Mouse (Mus musculus): ENCODE results near the gene Fam57a. TPM values are rescaled to one million over a fixed set of nuclear protein-coding genes. Genes with fewer than 3 reads are reported as not detected.
A peak's percentile ranks its signal among the peaks of the same experiment; 100 is the strongest.

Fam57a gene
- 1 to 10 TPM; 5.5 to 6.5 TPM for total RNA-seq (2021)
- long read RNA-seq, experiment 1, transcript Fam57a-201 (5 exons, 2,130 nt): major isoform, 13 of 15 reads
- long read RNA-seq, experiment 1, partial matches to known transcripts: 0 of 15 reads
- long read RNA-seq, experiment 1, other reads (novel, unspliced or antisense): 1 of 15 reads
- long read RNA-seq, experiment 2, transcript Fam57a-201 (5 exons, 2,130 nt): major isoform, 7 of 9 reads
- long read RNA-seq, experiment 2, partial matches to known transcripts: 0 of 9 reads
- long read RNA-seq, experiment 2, other reads (novel, unspliced or antisense): 2 of 9 reads

DNA sequence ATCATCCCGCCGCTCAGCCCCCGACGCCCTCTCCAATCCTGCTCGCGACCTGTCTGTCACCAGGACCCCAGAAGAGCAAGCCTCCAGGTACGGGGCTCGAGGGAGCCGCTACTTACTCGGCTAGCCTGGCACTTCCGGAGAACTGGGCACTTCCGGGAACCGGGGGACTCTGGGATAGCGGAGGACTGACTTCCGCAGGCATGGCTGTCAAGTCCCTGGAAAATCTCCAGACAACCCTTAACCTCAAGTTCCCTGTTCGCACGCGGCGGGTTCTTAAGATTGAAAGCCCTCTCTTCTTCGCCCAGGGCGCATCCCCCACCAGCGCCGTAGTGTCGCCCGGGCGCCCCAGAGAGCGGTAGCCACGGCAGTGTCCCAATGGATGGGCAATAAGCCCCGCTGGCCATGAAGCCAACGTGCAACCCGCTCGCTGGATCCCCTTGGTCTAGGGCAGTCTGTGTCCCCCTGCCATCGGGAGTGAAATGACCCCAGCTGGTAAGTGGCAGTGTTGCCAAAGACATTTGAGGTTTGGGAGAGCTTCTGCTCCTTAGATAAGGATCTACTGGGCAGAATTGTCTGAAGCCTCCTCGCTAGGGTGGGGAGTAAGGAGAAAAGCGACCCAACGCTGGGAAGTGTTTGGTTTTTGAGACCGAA, at the start of gene Fam57a, which contains the start of gene Vps53:
Gene Fam57a (plus strand): TSS at position 177 of the 651 bp plus-strand sequence.
Gene Vps53 (minus strand): TSS at position 153 of the 651 bp plus-strand sequence.
- DNase-seq: peak; percentile 80

DNA sequence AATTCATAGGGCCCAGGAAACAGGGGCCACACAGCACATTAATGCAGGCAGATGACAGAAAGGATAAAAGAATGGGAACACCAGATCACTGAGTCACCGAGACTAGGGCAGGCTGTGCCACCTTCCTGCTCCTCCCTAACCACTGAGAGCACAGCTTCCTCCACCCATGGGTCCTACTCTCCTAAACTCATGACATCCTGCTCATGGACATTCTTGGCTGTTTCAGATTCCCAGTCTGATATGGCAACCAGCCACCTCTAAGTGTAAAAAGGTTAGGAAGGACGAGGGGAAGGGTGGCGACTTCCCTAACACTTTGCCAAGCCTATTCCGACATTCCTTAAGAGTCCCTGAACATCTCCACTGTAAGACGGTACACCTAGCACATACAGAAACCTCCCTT, 48.6 kb upstream of the Fam57a start:
- DNase-seq: no peak

DNA sequence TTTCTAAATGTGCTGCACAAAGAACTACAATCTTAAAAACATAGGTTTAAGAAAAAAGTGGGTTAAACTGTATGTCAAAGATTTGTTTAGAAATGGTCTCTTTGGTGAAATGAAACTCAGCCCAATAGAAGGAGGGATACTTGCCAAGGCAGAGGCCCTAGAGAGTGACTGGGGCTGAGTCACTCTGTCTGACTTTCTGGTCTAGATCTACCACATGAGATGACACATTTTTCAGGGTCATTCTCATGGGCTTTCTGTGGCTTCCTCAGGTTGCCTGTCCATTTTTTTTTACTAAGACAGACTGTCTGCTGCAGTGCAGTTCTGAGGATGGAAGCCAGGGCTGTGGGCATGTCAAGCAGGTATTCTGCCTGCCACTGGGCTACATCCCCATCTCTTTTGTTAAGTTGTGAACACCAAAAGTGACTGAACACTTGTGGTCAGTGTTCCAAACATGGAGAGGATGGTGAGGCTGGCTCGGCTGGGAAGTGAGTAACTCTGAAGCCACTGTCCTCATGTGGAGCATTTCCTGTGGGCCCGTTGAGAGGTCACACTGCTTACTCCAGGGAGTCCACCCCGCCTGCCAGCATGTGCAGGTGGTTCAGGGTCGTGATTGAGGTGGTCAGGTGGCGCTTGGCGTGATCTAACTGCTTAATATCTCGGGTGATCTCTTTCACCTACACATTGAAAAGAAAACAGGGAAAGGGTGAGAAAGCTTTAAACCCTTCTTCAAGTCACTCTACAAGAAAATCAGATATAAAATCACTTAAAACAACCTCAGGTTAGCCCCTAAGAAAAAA, 43.6 kb upstream of the Fam57a start:
- no peak for DNase-seq

DNA sequence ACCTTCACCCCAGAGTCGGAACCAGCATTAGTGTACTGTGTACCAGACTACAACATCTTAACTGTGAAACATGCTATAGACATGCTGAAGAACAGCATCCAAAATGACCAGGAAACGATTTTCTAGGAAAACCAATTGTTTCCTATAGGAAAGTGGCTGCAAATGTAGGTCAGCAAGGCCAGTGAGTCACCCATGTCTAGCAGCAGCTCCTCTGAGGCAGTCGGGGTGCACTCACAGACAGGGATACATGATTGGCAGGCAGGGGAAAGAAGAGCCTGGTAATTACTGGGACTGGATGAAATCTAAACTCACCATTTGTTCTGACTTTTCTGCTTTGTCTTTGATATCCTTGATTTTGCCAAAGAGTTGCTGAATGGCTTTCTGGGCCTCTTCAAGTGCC, 41.5 kb upstream of the Fam57a start:
- no peak for DNase-seq

DNA sequence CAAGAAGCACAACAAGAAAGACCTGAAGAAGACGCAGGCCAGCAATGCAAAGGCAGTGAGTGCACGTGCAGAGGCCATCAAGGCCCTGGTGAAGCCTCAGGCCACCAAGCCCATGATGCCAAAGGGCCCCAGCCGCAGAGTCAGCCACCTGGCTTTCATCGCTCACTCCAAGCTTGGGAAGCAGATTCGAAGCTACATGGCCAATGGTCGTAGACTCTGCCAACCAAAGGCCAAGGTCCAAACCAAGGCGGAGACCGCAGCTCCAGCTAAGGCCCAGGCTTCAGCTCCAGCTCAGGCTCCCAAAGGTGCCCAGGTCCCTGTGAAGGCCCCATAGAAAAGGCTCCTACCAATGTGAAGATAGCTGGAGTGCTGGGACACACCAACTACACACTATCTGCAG, 35.1 kb upstream of the Fam57a start:
- DNase-seq: no peak

- no peak for DNase-seq
Observed at GRCm38 (mm10) chr11:76145169-76145568, 34.3 kb upstream of the Fam57a start.

DNA sequence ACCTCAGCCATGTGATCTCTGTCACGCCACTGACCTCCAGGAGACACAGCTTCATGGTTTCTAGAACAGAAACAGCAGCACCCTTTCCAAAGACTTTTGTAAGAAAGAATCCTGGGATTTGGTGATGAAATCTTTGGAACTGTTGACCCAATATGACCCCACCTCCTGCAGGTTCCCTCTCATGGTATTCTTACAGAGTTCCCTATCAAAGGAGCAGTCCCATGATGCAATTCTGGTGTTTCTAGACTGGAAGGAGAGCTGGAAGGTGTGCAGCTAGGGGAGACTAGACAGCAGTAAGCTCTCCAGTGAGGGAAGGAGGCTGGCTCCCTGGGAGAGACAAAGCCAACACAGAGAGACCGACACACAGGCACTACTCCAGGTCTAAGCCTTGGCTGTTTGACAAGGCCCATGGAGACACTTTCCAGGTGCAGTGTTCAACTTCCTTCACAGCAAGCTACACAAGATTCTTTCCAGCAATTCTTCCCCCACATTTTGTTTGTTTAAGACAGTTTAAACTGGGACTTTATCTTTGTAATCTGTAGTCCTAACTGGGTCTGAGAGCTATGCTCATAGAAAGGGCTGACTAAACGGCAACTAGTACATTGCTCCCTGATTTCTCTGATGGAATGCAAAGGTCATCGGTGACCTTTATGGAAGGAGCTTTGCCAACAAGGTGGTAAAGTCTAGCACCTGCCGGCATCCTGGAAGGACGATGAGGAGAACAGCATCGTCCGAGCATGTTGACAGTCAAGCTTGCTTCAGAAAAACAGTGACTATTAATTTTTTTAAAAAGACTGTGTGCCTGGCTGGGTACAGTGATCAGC, 33.1 kb upstream of the Fam57a start:
- DNase-seq: no peak

DNA sequence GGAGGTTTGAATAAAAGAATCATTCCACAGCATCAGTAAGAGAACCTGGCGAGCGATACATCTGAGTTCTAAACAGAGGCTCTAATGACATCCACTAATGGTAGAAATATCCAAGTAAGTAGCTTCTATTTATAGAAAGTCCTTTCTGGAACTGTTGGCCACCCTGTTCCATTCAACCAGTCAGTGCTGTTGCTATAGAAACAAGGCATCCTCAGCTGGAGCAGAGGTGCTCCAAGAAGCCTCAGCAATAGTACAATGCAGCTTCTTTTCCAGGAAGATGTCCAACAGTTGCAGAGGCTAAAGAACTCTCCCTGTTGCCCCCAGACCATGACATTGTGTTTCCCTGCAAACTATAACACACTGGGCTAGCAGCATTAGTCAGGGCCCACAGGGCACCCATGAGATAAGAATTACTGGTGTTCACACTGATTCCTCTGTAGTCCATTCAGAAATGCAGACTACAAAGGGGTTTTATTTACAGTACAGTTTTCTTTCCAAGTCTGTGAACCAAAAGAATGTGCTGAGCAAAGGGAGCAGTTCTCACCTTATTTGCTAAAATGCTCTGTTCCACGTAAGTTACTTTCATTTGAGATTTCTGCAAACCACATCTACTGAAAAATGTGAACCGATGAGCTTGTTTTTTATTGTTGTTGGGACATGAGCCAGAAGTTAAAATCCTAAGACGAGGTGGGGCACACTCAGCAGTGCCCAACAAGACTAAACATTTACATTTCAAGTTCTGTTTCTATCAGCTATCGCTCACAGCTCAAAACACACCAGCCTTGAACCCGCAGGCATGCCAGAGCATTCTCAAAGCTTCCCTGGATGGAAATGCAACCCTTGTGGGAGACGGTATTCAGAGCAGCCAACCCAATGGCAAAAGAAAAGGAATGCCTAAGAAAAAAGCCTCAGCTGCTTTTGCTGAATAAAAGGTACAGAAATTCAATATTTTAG, 31.1 kb upstream of the Fam57a start:
- DNase-seq: no peak

DNA sequence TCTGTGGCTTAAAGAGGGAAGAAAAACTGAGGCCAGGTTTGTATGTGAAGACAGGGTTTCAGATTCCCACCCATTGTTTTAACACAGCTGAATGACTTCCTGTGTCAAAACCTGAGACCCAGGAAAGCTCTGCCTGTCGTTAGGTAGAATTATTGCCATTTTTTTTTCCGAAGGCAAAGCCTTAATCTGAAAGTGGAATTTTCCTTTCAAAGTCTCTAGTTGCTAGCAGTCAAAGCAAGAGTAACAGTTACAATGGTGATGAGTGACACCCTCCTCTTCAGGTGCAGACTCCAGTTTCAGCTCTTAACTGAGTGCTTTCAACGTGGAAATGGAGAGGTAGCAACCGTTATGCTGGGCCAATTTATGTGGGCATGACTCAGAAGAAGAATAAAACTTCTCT, 28.5 kb upstream of the Fam57a start:
- no peak for DNase-seq

- no peak for DNase-seq
Observed at GRCm38 (mm10) chr11:76153236-76153951, 26.1 kb upstream of the Fam57a start.

DNA sequence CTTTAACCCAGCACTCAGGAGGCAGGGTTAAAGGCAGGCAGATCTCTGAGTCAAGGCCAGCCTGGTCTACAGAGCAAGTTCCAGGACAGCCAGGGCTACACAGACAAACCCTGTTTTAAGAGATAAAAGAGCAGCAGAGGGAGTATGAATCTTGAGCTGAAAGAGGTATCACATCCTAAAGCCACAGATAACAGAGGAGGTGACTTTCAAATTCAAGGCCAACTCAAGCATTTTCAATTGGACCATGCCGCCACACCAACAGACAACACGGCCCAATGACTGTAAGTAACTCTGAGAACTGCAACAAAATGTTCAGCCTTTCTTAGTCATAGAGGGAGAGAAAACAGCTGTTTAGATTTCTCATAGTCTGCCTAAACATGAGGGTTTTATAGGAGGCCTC, 25.3 kb upstream of the Fam57a start:
- no peak for DNase-seq

DNA sequence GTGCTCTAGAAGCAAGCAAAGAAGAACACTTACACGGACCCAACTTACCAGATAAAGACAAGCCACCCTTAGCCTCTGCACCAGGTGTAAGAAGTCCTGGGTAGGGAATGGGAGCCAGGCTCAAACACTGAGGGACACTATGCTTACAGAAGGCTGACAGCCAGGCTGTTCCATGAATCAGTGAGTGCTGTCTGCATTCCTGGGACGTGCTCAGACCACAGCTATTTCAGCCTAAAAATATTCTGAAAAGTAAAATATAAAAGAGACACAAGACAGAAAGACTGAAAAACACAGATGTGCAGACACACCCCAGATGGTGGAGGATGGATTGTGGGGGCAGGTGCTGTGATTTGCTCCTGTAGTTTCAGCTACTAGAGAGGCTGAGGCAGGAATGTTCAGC, 24.6 kb upstream of the Fam57a start:
- DNase-seq: no peak

DNA sequence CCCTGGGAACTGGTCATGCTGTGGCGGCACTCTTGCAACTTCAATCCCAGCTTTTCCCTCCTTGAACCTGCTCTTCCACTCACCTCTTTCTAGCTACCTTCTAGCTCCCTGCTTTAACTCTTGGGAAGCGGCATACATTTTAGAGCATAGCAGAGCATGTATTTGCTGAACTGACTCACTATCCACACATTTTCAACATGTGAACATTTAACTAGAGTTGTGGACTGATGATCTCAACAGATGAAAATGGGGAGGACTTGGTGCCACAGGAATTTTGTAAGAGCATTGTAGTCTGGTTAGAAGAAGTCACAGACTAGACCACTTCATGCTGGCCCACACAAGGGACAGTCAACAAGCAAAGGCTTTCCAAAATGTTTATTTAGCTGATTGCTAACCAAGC, 21.1 kb upstream of the Fam57a start:
- no peak for DNase-seq

- no peak for DNase-seq
Observed at GRCm38 (mm10) chr11:76160251-76160650, 19.2 kb upstream of the Fam57a start.

DNA sequence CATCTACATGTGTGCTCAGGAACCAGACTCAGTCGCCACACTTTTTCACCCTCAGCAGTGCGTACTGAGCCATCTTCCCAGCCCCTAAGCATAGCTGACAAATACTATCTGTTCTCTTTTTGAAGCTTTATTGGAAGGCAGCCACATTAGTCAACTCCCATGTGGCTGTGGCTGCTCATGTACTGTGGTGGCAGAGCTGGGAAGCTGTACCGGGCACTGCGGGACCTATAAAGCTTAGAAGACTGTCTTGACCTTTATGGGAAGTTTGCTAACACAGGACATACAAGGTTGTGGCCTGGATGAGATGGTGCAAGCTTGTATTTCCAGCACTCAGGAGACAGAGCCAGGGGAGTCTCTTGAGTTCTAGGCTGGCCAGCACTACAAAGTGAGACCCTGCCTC, 12.8 kb upstream of the Fam57a start:
- DNase-seq: no peak

- DNase-seq: peak; percentile 67
Observed at GRCm38 (mm10) chr11:76167079-76167765, 12.2 kb upstream of the Fam57a start.

DNA sequence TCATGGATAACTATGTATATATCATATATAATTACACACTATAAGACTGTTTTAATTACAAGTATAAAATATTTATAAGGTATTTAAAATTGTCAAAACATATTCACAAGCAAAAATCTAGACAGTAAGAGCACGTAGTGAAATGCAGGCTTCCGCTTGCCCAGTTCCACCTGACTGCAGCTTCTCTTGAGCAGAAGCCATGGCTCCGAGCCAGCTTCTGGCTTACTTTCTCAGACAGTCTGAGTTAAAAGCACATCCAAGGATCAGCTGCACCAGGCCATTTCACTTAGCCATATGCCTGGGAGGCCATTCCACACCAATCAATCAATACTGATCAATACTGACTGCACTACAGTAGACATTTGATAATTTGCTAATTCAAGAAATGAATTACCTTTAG, 10.5 kb upstream of the Fam57a start:
- peak; percentile 31 for DNase-seq

GRCm38 (mm10) chr11:76170207-76170606, 9.3 kb upstream of the Fam57a start:
- no peak for DNase-seq

DNA sequence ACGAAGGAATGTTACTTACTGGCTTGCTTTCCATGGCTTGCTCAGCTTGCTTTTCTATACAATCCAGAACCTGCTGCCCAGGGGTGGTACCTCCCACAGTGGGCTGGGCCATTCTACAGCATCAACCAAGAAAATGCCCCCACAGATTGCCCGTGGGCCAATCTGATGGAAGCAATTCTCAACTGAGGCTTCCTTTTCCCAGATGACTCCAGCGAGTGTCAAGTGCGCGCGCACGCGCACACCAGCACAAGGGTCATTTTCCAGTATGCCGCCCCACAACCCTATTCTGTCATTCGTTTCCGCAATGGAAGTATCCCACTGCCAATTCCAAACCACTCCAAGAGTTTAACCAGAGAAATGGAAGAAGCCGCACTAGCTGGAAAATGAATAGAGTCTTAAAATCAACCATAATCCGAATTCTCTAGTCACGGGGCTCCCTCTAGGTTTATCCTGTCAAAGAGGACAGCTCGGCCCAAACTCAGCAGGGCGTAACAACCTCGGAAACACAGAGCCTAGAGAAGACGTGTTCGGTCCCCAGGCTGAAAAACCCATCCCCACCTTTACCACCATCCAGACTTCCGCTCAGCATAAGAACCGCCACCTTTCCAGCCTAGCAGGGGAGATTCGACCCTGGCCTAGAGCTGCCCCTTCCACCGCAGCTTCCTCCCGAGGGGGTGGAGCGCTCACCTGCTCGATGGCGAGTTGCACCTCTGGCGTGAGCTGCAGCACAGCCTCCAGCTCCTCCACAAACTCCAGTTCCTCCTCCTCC, 561 bp upstream of the Fam57a start:
- DNase-seq: peak; percentile 11

Data from gastrocnemius, postnatal 10 days (tissue).